Mouse (Mus musculus) limb, embryonic 14.5 days (tissue): ENCODE measurements around the gene Rnf121. TPM values are rescaled to one million over a fixed set of nuclear protein-coding genes. Genes with fewer than 3 reads are reported as not detected.

Source experiments
- ATAC-seq: fragments of 200-750 bp; cut with Nextera tagmentation; 2 replicates; pipeline ENCODE4 v1.8.0; 2017; ENCODE audit warnings: low read depth, moderate number of reproducible peaks, moderate TSS enrichment; ENCODE audit not compliant: low FRiP score
- DNase-seq: peaks from one replicate; pipeline ENCODE4 v3.0.0-alpha.2; 2015; ENCODE audit warnings: low spot score
- H3K27ac ChIP-seq: fragments of 300-500 bp; sonication (generic); replicated peaks from 2 replicates; pipeline ENCODE4 v1.5.1; 2014; ENCODE audit warnings: low read depth, mild to moderate bottlenecking, low read length, moderate library complexity, mixed read lengths
- H3K27me3 ChIP-seq: fragments of 300-500 bp; sonication (generic); 2 replicates; pipeline ENCODE4 v1.6.1; 2014; ENCODE audit warnings: low read length, mixed read lengths; ENCODE audit not compliant: control insufficient read depth, insufficient read depth
- H3K36me3 ChIP-seq: fragments of 300-500 bp; sonication (generic); 2 replicates; pipeline ENCODE4 v1.6.1; 2014; ENCODE audit warnings: mild to moderate bottlenecking, low read length, moderate library complexity, mixed read lengths; ENCODE audit not compliant: control insufficient read depth, insufficient read depth
- H3K4me1 ChIP-seq: fragments of 300-500 bp; sonication (generic); 2 replicates; pipeline ENCODE4 v1.6.1; 2014; ENCODE audit warnings: antibody characterized with exemption, low read length, mixed read lengths; ENCODE audit not compliant: control insufficient read depth, insufficient read depth
- H3K4me2 ChIP-seq: fragments of 300-500 bp; sonication (generic); replicated peaks from 2 replicates; pipeline ENCODE4 v1.6.1; 2014; ENCODE audit warnings: low read depth, mild to moderate bottlenecking, low read length, moderate library complexity; ENCODE audit not compliant: severe bottlenecking
- H3K4me3 ChIP-seq: fragments of 300-500 bp; sonication (generic); replicated peaks from 2 replicates; pipeline ENCODE4 v1.5.1; 2014; ENCODE audit warnings: low read length
- H3K9ac ChIP-seq: fragments of 300-500 bp; sonication (generic); 2 replicates; pipeline ENCODE4 v1.6.1; 2014; ENCODE audit warnings: mild to moderate bottlenecking, low read depth, low read length, moderate library complexity; ENCODE audit not compliant: severe bottlenecking
- H3K9me3 ChIP-seq: fragments of 300-500 bp; sonication (generic); 2 replicates; pipeline ENCODE4 v1.6.1; 2016; ENCODE audit warnings: low read length; ENCODE audit not compliant: control insufficient read depth
- POLR2A ChIP-seq: fragments of 200-500 bp; IDR thresholded peaks from 2 replicates; pipeline ENCODE4 v1.8.0; 2012; ENCODE audit warnings: inconsistent platforms, mild to moderate bottlenecking, moderate library complexity, borderline replicate concordance; ENCODE audit not compliant: insufficient read depth, insufficient read length; ENCODE audit errors: extremely low read depth
- WGBS: fragments of 180-500 bp; shearing (Covaris S2); extraction: QIAGEN DNeasy Blood & Tissue Kit; methylation state at CpG from one replicate; pipeline ENCODE4 v1.1.7; 2014; 5-methylcytosine and 5-hydroxymethylcytosine counted together
- polyA plus RNA-seq, 2 experiments: library from polyadenylated mRNA; depleted of rRNA in 1 of 2; stranded (reverse) in 1 of 2; unstranded in 1 of 2; fragments of >200 nt; fragmentation: Nextera tagmentation in 1 of 2; extraction: Ambion mirVana in 1 of 2; gene quantifications; 2 replicates each; pipeline versions ENCODE4 v1.2.1 to v1.2.3; 2012 to 2014

Rnf121 gene
- polyA plus RNA-seq (2012; rRNA removed): 62.3 and 83.0 TPM in 2 replicates
- polyA plus RNA-seq (2014; fragmentation: Nextera tagmentation; extraction: Ambion mirVana): 32.6 and 34.1 TPM in 2 replicates

DNA sequence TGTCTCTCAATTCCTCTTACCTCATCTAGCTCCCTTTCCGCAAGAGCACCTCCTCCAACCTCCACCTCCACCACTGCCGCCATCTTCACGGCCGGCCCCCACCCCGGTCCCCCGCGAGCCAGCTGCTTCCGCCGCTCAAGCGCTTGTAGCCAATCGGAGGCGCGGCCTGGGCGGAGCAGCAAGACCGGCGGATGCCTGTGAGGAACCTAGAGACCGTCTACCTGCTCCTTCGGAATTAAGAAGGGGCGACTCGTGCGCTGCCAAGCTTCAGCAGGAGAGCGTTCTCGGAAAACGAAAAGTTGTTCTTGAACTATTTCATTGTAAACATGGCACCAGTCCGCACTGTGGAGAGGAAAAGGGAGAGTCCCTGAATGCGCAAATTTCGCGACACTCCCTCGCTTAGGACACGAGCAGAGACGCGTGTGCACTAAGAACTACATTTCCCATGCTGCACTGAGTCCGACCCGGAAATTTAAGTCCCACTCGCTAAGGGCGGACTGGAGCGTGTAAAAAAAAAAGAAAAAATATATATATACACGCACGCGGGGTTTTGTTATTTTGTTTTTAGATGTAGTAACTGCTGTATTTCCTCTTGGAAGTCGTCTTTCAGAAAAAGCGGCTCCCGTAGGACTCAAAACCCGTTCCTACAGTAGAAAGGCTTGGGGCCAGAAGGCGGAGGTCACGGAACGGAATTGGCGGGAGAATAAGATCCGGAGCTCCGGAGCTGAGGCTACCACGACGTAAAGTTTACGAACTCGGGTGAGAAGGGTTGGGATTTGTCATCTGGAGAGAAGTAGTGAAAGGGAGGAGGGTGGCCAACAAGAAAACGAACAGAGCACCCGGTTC is at the start of gene Rnf121, which contains the start of the genes Xndc1 and Xntrpc:
Rnf121 (minus strand) TSS at position 424 of the 846 bp plus-strand sequence.
Xndc1 (plus strand) TSS at position 466 of the 846 bp plus-strand sequence.
Xntrpc (plus strand) TSS at position 668 of the 846 bp plus-strand sequence.
- Histone ChIP-seq H3K27me3 (no peaks in the 10 kb centered on the region), H3K4me3 (peak within 1 kb of the TSS; percentile 75), H3K4me1 (peaks cover 14% of the 10 kb centered on the region), H3K4me2 (peak within 1 kb of the TSS; percentile 74), H3K27ac (peak within 1 kb of the TSS; percentile 85), H3K36me3 (peaks cover 2% of the 10 kb centered on the region; the same call in 1 of the 2 replicates), H3K9me3 (no peaks in the 10 kb centered on the region), H3K9ac (peak within 1 kb of the TSS; percentile 72)
- peak; percentile 94 for DNase-seq
- under 1% methylated on average over 56 of the region's 56 CpGs for WGBS
- ATAC-seq: peak; percentile 99
- TF ChIP-seq POLR2A: peak; percentile 89; the same call in 1 of the 2 replicates

DNA sequence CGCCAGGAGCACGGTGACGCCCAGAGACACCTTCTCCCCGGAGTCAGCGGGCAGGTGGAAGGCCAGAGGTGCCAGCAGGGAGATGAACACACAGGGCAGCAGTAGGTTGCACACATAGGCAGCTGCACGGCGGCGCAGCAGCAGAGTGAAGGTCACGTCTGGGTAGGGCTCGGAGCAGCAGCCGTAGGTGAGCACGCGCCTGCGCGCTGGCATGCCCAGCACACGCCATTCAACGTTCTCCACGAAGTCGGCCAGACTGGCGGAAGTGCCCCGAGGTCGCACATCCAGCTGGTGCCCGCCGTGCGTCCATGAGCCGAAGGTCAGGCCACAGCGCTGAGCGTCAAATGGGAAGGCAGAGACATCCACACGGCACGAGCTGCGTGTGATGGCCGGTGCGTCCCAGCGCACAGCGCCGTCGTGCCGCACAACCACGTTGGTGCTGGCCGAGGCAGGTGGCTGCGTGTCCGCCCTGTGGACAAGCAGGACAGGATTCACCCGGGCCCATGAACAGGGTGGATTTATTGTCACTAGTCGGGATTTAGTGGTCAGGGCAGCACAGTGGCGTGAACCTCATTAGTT is 48.0 kb upstream of the Rnf121 start:
- Histone ChIP-seq H3K9me3 (no peaks in the 10 kb centered on the region), H3K4me2 (no peak overlapping the region), H3K9ac (no peak overlapping the region), H3K27ac (no peak overlapping the region), H3K27me3 (no peaks in the 10 kb centered on the region), H3K36me3 (no peaks in the 10 kb centered on the region), H3K4me3 (no peak overlapping the region), H3K4me1 (no peaks in the 10 kb centered on the region)
- ATAC-seq (no peak), DNase-seq (no peak)
- WGBS: 78% methylated on average over 44 of the region's 45 CpGs
- no peak for TF ChIP-seq POLR2A

DNA sequence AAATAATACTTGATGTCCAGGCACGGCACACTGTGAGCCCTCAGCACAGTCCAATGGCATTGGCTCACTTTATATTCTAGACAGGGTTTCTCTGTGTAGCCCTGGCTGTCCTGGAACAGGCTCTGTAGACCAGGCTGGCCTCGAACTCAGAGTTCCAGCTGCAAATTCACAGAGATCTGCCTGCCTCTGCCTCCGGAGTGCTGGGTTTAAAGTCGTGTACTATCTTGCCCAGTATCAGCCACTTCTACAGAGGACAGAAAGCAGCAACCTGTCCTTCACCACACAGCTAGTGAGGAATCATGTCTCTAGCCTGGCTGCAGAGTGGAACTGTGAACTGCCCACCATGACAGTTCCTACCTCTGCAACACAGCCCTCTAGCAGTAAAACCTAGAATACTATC is 44.5 kb upstream of the Rnf121 start:
- 86% methylated on average over 4 of the region's 4 CpGs for WGBS
- peaks cover 6% of the 10 kb centered on the region; the same call in 1 of the 2 replicates for H3K4me1 ChIP-seq
- H3K27ac ChIP-seq: no peak overlapping the region
- H3K9ac ChIP-seq: no peak overlapping the region
- DNase-seq (no peak), ATAC-seq (no peak)
- no peaks in the 10 kb centered on the region for H3K36me3 ChIP-seq
- no peaks in the 10 kb centered on the region for H3K9me3 ChIP-seq
- H3K4me3 ChIP-seq: no peak overlapping the region
- TF ChIP-seq POLR2A: no peak
- H3K27me3 ChIP-seq: no peaks in the 10 kb centered on the region
- no peak overlapping the region for H3K4me2 ChIP-seq

DNA sequence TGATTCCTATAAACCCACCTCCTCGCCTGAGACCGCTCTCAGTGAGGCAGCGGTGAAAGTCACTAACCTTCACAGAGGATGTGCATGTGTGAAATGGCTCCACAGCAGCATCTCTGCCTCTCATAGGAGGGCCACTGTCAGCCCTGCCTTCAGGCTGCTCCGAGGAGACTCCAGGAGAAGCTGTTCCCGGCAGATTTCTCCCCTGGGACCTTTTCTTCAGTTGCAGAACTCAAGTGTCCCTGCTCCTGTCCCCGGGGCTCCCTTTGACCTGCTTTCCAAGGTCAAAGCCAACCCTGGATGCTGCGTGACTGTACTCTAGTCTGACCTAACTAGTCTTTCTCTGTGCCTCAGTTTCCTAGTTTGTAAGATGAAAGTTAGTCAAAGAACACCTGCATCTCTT is 43.9 kb upstream of the Rnf121 start, which contains the start of gene Art5:
Art5 (minus strand) TSS at position 319 of the 400 bp plus-strand sequence.
- no peak within 1 kb of the TSS for H3K27ac ChIP-seq
- no peaks in the 10 kb centered on the region for H3K36me3 ChIP-seq
- H3K9me3 ChIP-seq: no peaks in the 10 kb centered on the region
- ATAC-seq: no peak
- no peak within 1 kb of the TSS for H3K4me3 ChIP-seq
- 74% methylated on average over 7 of the region's 7 CpGs for WGBS
- H3K9ac ChIP-seq: no peak within 1 kb of the TSS
- no peaks in the 10 kb centered on the region for H3K27me3 ChIP-seq
- TF ChIP-seq POLR2A: no peak
- no peak for DNase-seq
- peaks cover 6% of the 10 kb centered on the region; the same call in 1 of the 2 replicates for H3K4me1 ChIP-seq
- H3K4me2 ChIP-seq: no peak within 1 kb of the TSS

- no peak for TF ChIP-seq POLR2A
- peaks cover 6% of the 10 kb centered on the region; the same call in 1 of the 2 replicates for H3K4me1 ChIP-seq
- ATAC-seq (no peak), DNase-seq (no peak)
- H3K27ac ChIP-seq: no peak overlapping the region
- no peaks in the 10 kb centered on the region for H3K9me3 ChIP-seq
- H3K36me3 ChIP-seq: no peaks in the 10 kb centered on the region
- H3K4me2 ChIP-seq: no peak overlapping the region
- 87% methylated on average over 1 of the region's 1 CpGs for WGBS
- no peak overlapping the region for H3K9ac ChIP-seq
- no peaks in the 10 kb centered on the region for H3K27me3 ChIP-seq
- no peak overlapping the region for H3K4me3 ChIP-seq
Observed at GRCm38 (mm10) chr7:102108206-102108605, 42.9 kb upstream of the Rnf121 start.
